Mouse (Mus musculus) bone marrow macrophage, adult 2 months (primary cell): Measurements from ENCODE around the gene Lsm4. TPM values are rescaled to one million over a fixed set of nuclear protein-coding genes. Genes with fewer than 3 reads are reported as not detected.
A peak's percentile ranks its signal among the peaks of the same experiment; 100 is the strongest.

Experiments
- H3K27ac ChIP-seq: 2 replicates; pipeline ENCODE4 v1.5.1; 2012; ENCODE audit warnings: low read depth, low read length; ENCODE audit not compliant: insufficient read depth
- H3K4me1 ChIP-seq: 2 replicates; pipeline ENCODE4 v1.6.1; 2012; ENCODE audit warnings: low read length; ENCODE audit not compliant: control insufficient read depth, insufficient read depth
- H3K4me3 ChIP-seq: 2 replicates; pipeline ENCODE4 v1.5.1; 2012; ENCODE audit warnings: mild to moderate bottlenecking, low read length, moderate library complexity; ENCODE audit not compliant: insufficient read depth
- CTCF ChIP-seq: IDR thresholded peaks from 2 replicates; pipeline ENCODE4 v1.5.1; 2012; ENCODE audit warnings: low read depth, mild to moderate bottlenecking, low read length, moderate library complexity
- POLR2A ChIP-seq: IDR thresholded peaks from 2 replicates; pipeline ENCODE4 v1.6.1; 2012; ENCODE audit warnings: mild to moderate bottlenecking, low read depth, low read length, borderline replicate concordance
- polyA plus RNA-seq: library from polyadenylated mRNA; stranded (reverse); fragments of >200 nt; gene quantifications from 2 replicates; pipeline ENCODE4 v1.2.4, GENCODE M21; 2012; ENCODE audit not compliant: missing spikeins, insufficient read depth, insufficient read length

The Lsm4 gene
- polyA plus RNA-seq, 1 experiment: 65.9 TPM

- Histone ChIP-seq H3K4me1 (peaks cover 31% of the 10 kb centered on the region), H3K4me3 (peak overlapping the region; percentile 94), H3K27ac (peak overlapping the region; percentile 53)
- TF ChIP-seq POLR2A (no peak), CTCF (no peak)
These were observed 14.0 kb upstream of the Lsm4 start for GRCm38 (mm10) chr8:70658897-70659603.

GRCm38 (mm10) chr8:70659604-70660272, 13.3 kb upstream of the Lsm4 start:
- TF ChIP-seq CTCF: no peak
- TF ChIP-seq POLR2A: no peak
- H3K4me3 ChIP-seq: peak overlapping the region; percentile 94
- H3K4me1 ChIP-seq: peaks cover 24% of the 10 kb centered on the region
- peak overlapping the region; percentile 53 for H3K27ac ChIP-seq

- no peak for TF ChIP-seq POLR2A
- no peak for TF ChIP-seq CTCF
- Histone ChIP-seq H3K27ac (peak within 1 kb of the TSS; percentile 53), H3K4me1 (peaks cover 20% of the 10 kb centered on the region), H3K4me3 (peak within 1 kb of the TSS; percentile 94)
These were observed 12.7 kb upstream of the Lsm4 start, which contains the start of gene Pgpep1 for GRCm38 (mm10) chr8:70660273-70660725. Gene Pgpep1 (minus strand): TSS chr8:70660388.

- Histone ChIP-seq H3K4me3 (no peak overlapping the region), H3K4me1 (peaks cover 8% of the 10 kb centered on the region), H3K27ac (no peak overlapping the region)
- TF ChIP-seq CTCF (no peak), POLR2A (no peak)
These were observed 9.4 kb upstream of the Lsm4 start for GRCm38 (mm10) chr8:70663691-70664090.

- H3K27ac ChIP-seq: no peak overlapping the region
- H3K4me1 ChIP-seq: peaks cover 8% of the 10 kb centered on the region
- no peak overlapping the region for H3K4me3 ChIP-seq
- no peak for TF ChIP-seq CTCF
- TF ChIP-seq POLR2A: no peak
These were observed 8.4 kb upstream of the Lsm4 start for GRCm38 (mm10) chr8:70664631-70665030.

- Histone ChIP-seq H3K27ac (no peak overlapping the region), H3K4me3 (no peak overlapping the region), H3K4me1 (peaks cover under 1% of the 10 kb centered on the region)
- TF ChIP-seq POLR2A: no peak
- no peak for TF ChIP-seq CTCF
These were observed 7.4 kb upstream of the Lsm4 start for GRCm38 (mm10) chr8:70665599-70665998.

- H3K27ac ChIP-seq: no peak overlapping the region
- H3K4me3 ChIP-seq: no peak overlapping the region
- peaks cover 2% of the 10 kb centered on the region for H3K4me1 ChIP-seq
- TF ChIP-seq CTCF (no peak), POLR2A (no peak)
These were observed 6.0 kb upstream of the Lsm4 start for GRCm38 (mm10) chr8:70667071-70667470.

- no peak for TF ChIP-seq CTCF
- TF ChIP-seq POLR2A: no peak
- no peak overlapping the region for H3K27ac ChIP-seq
- no peak overlapping the region for H3K4me3 ChIP-seq
- H3K4me1 ChIP-seq: peaks cover 27% of the 10 kb centered on the region
These were observed 1.3 kb upstream of the Lsm4 start for GRCm38 (mm10) chr8:70671615-70672324.

GRCm38 (mm10) chr8:70672325-70673078, 546 bp upstream of the Lsm4 start:
- Histone ChIP-seq H3K27ac (peak overlapping the region; percentile 75), H3K4me3 (peak overlapping the region; percentile 56), H3K4me1 (peaks cover 27% of the 10 kb centered on the region)
- no peak for TF ChIP-seq CTCF
- TF ChIP-seq POLR2A: no peak
